Comparison of ENCODE assay signal across 1 mouse cellular context in the genomic region with DNA sequence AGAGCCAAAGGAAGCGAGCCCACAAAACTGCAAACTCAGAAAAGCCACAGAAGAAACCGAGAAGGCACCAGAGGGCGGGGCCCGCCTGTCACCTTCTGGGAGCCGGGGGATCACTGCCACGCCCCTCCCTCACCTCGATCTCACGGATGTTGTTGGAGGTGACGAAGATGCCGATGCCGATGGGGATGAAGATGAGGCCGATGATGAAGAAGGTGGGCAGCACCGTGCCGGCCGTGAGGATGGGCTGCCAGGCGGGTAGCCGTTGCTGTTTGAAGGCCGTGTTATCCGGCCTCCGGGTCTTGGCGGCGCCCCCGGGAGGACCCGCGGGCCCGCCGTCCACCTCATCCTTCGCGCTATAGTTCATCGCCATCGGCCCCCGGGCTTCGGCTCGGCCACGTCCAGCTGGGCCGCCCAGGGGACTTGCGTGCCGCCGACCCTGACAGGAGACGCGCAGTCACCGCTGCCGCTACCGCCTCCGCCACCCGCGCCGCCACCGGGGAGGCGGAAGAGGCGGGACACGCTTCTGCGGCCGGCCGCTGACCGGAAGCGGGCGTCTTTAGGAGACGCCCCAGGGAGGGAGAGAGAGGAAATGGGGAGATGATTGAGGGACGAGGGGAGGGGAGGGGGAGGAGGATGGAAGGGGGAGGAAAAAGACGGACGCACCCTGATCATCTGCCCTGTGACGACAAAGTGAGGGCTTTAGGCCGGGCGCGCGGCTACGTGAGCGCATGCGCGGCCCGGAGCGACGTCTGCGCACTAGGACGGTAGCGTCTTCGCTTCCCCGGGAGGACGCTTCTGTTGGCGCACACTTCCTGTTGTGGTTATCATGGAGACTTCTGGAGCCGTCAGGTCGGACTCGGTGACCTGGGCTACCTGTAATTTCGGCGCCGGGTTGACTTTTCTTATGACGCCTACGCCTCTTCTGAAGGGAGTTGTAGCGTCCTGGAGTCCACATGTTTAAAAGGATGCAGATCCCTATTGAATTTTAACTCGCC.
TF ChIP-seq lines count a peak whose summit lies in the region.

A gene (minus strand): TSS at position 667 of the 995 bp plus-strand sequence.

TF ChIP-seq in CH12.LX, 34 proteins besides CTCF, POLR2A, EP300 and RAD21 (continued from another document):
- TF ChIP-seq NELFE (IDR thresholded peaks at IDR 0.05; ENCODE audit: low read depth, low read length), result peak; percentile 93
- peak; percentile 94 for TF ChIP-seq TCF12 (IDR thresholded peaks at IDR 0.05; ENCODE audit: low read depth, low read length)
- no peak for TF ChIP-seq GABPA (IDR thresholded peaks at IDR 0.05; ENCODE audit: insufficient replicate concordance, low read depth, low read length)
- no peak for TF ChIP-seq ZKSCAN1 (IDR thresholded peaks at IDR 0.05; ENCODE audit: borderline replicate concordance, low read depth, low read length)
- no peak for TF ChIP-seq ZNF384 (IDR thresholded peaks at IDR 0.05; ENCODE audit: low read depth, low read length)
- no peak for TF ChIP-seq PAX5 (IDR thresholded peaks at IDR 0.05; ENCODE audit: low read length)
- TF ChIP-seq UBTF (IDR thresholded peaks at IDR 0.05; ENCODE audit: low read depth, low read length), result no peak
- TF ChIP-seq TBP (conservative IDR thresholded peaks at IDR 0.05; ENCODE audit: low read depth, low read length), result peak; percentile 92
- no peak for TF ChIP-seq MAFK (IDR thresholded peaks at IDR 0.05; ENCODE audit: insufficient replicate concordance, low read length)
- TF ChIP-seq BHLHE40 (IDR thresholded peaks at IDR 0.05; ENCODE audit: low read depth, low read length), result peak; percentile 17; the same call in 1 of the 2 replicates
- TF ChIP-seq HCFC1 (IDR thresholded peaks at IDR 0.05; ENCODE audit: low read depth, low read length), result peak; percentile 90
- no peak for TF ChIP-seq ZC3H11A (IDR thresholded peaks at IDR 0.05; ENCODE audit: low read depth, low read length)
- 0 out of 2 replicates have a peak, but pooled peaks have one; percentile 11 for TF ChIP-seq MYC (IDR thresholded peaks at IDR 0.05; ENCODE audit: low read depth, low read length)
- TF ChIP-seq CHD1 (IDR thresholded peaks at IDR 0.05; ENCODE audit: low read depth, low read length), result peak; percentile 92; the same call in 1 of the 2 replicates
- TF ChIP-seq USF1 (IDR thresholded peaks at IDR 0.05; ENCODE audit: low read depth, low read length), result peak; percentile 19; the same call in 1 of the 2 replicates
- no peak for TF ChIP-seq JUN (IDR thresholded peaks at IDR 0.05; ENCODE audit: insufficient read depth, low read depth, low read length)
- TF ChIP-seq MEF2A (IDR thresholded peaks at IDR 0.05; ENCODE audit: borderline replicate concordance, low read depth, low read length), result 0 out of 2 replicates have a peak, but pooled peaks have one; percentile 26
- TF ChIP-seq MXI1 (IDR thresholded peaks at IDR 0.05; ENCODE audit: low read depth, low read length), result peak; percentile 75
- TF ChIP-seq RCOR1 (conservative IDR thresholded peaks at IDR 0.05; ENCODE audit: low read depth, low read length), result no peak
- peak; percentile 68; the same call in 1 of the 2 replicates for TF ChIP-seq KAT2A (IDR thresholded peaks at IDR 0.05; ENCODE audit: insufficient replicate concordance, low read length)
- TF ChIP-seq MAX (IDR thresholded peaks at IDR 0.05; ENCODE audit: low read length), result no peak
- no peak for TF ChIP-seq JUND (conservative IDR thresholded peaks at IDR 0.05; ENCODE audit: low read depth, low read length)
- peak; percentile 73; the same call in 1 of the 2 replicates for TF ChIP-seq ZMIZ1 (IDR thresholded peaks at IDR 0.05; ENCODE audit: low read depth, low read length)
